Mouse (Mus musculus): Measurements from ENCODE around the gene Fut8.

GRCm38 (mm10) chr12:77240839-77241238 lies 2.9 kb downstream of the Fut8 start:
- TF ChIP-seq POLR2A (IDR thresholded peaks at IDR 0.05; ENCODE audit: low read depth, low read length) (no peak), CTCF (IDR thresholded peaks at IDR 0.05; ENCODE audit: extremely low read depth, insufficient read length, insufficient replicate concordance, low read depth, low read length) (no peak)

Measured in small intestine, adult 2 months (tissue).